Mouse (Mus musculus) heart, postnatal 36 days (tissue): Measurements from ENCODE around the gene Nr5a2. TPM values are rescaled to one million over a fixed set of nuclear protein-coding genes. Genes with fewer than 3 reads are reported as not detected.
A peak's percentile ranks its signal among the peaks of the same experiment; 100 is the strongest.

ENCODE experiments used
- DNase-seq, 2 experiments: peaks; one replicate each; pipeline ENCODE4 v3.0.0; 2021 to 2022
- intact Hi-C: fragments of 180-260 bp; cut with DNase I; formaldehyde crosslinking; loops from one replicate; pipeline ENCODE4 v1.15.1; 2025
- total RNA-seq, 2 experiments: library from RNA; stranded (reverse); gene quantifications; 2 replicates each; pipeline ENCODE4 v1.2.3; 2021

Nr5a2 gene
- total RNA-seq, 2 experiments from 2014 or later = 0.58 to 0.92 TPM

DNA sequence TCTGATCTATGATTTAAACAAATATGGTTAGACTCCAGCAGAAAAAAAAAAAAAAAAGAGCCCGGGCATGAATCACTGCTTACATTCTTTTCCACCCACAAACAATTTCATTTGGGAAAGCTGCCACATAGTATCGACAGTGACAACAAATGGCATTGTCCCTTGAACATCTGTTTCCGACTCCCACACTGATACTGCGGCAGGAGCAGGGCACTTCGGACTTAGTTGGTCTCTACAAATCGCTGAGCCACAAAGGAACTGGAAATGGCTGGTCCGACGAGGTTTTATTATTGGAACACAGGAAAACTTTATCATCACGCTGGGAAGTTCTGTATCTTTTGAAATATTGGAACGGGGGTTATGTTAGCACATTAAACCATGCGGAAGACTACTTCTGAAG, 44.8 kb downstream of the Nr5a2 start:
- peak; percentile 11 to 30 for DNase-seq
- intact Hi-C loops = no loop called here

DNA sequence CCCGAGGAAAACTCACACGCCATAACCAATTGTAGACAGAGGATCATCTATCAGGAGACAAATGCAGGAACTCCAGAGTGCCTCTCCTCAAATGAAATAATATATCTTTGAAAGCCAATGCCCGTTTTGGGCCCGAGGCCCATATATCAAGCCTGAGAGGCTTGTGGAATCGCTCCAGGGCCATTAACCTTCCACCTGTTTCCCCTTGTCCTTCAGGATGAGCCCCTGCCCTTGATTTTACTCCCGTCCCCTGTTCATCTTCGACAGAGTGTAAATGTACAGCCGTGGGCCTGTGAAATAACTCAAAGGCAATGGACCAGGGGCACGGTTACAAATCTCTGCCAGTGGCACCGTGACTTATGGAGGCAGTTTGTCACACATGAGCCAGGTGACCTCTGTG, 48.3 kb downstream of the Nr5a2 start:
- DNase-seq = no peak
- intact Hi-C loops = no loop called here

DNA sequence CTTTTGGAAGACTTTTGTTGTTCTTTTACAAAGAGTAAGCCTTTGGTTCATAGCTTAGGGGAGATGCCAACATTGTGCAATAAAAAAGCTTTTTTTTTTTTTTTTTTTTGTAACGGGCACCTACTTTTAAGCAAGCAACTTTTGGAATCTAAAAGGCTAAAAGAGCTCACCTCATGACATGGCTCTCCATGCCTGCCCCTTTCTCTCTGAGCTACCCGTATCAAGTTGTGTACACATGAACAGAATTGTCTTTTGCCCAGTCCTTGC, 48.7 kb downstream of the Nr5a2 start:
- intact Hi-C loops = no loop called here
- DNase-seq = no peak

DNA sequence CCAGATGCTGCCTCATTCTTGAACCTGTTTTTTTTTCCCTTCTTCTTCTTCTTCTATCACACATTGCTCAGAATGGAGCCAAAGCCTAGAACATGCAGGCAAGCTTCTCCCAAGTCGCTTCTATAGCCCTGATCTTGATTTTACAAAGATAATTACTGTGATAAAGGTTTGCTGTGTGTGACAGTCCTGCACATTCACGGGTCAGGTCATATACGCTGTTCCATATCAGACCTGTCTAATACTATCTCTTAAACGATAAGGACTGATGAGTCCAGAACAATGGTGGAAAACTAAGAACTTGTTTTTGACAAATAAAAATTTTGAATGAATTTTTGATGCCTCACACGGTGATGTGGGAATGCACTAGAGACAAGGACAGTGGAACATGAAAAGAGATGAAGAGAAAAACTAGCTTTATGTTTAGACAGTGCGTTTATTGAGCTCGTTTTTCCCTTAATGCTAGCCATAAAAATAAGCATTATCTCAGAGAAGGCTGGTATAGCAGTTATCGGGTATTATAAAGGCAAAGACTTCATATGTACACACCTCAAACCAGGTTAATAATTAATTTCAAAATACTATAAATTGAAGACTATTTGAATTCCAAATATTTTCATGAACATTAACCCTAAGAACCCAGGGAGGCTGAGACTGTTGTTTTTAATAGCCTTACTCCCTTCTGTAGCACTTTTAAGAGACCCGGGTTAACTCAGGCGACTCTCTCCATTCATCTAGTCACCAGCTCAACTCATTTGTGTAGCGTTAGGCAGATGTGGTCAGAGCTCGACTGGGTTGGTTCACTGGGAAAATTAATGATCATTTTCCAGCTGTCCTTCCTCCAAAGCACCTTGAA, 49.3 kb downstream of the Nr5a2 start:
- intact Hi-C loops = no loop called here
- DNase-seq = no peak

DNA sequence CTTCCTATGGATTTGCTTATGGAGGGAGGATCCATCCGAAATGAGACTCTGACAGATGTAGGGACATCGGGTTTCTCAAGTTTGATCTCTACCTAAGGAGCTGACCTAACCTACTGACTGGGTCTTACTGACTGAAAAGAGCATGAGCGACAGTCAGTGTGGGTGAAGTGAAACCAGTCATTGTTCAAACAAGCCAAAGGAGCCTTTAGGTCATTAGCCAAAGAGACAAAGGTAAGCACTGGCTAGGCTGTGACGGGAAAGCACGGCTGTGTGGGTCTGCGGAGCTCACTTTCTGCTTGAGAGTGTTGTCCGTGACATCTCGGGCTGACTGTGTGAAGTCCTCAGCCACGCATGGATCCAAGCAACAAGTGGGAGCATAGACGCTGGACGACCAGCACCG, 50.1 kb downstream of the Nr5a2 start:
- intact Hi-C loops = no loop called here
- no peak for DNase-seq

DNA sequence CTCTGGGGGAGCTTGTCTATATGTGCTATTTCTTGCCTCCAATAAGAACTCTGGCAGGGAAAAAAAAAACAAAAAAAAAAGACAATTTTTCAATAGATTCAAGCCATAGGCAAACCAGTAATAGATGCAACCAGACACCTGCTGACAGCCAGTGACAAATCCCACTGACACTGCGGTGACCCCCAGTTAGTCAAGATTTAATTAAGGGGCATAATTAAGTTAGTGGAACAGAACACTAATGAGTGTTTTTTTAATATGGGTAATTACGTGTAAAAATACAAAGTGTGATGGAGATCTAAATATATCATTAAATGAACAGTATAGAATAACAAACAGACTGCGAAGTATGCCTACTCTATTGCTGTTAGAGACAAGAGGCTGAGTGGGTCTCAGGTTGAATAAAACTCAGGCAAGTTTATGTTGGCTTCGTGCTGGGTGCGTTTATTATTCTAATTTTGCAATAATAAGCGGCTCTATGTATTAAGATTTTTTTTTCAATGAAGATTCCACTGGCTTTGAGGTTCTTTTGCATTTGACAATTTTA, 50.7 kb downstream of the Nr5a2 start:
- DNase-seq = no peak
- intact Hi-C loops = no loop called here

DNA sequence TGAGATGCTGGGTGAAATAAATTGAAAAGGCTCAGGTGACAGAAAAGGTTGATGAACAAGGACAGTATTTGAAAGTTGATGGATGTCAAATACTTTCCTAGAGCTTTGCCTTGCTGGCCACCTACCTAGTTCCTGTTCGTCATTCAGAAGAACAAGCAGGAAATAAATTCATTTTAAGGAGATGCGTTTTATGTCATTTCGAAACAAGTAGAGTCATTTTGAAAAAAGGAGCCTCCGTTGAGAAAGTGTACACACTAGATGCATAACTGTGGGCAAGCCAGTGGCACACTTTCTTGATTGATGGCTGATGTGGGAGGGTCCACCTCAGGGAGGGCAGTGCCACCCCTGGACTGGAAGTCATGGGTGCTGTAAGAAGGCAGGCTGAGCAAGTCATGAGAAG, 62.1 kb downstream of the Nr5a2 start:
- intact Hi-C loops = no loop called here
- peak in 1 of 2 experiments; percentile 7 for DNase-seq

DNA sequence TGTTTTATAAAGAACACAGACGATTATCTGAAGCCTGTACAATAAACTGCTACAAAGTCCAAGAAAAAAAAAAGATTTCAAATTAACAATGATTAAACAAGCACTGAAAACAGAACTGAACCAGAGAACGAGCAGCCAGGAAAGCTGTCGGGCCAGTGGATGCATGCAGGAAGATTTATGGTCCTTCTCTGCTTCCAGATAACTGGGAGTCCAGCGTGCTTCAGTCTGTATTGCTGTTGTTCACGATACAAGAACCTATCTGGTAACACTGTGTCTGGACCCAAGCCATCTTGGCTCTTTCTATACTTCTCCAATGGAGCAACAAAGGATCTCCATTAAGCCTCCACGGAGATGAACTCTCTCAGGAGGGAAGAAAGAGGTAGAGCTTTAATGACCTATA, 63.9 kb downstream of the Nr5a2 start:
- intact Hi-C loops = no loop called here
- no peak for DNase-seq

DNA sequence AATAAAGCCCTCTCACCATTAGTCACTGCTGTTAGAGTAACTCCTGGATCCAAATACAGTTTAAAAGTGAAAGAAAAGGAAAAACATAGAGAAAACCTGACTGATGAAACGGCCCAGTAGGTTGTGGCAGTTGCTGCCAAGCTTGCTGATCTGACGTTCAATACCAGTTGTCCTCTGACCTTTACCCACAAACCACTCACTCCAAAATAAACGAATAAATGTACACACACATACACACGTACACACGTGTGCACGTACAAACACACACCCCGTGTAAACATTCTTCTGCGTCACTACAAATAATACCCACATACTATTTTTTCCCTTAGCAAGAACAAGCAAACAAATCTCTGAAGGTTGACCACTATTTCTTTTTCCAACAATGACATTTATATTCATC, 64.4 kb downstream of the Nr5a2 start:
- DNase-seq = no peak
- intact Hi-C loops = no loop called here

DNA sequence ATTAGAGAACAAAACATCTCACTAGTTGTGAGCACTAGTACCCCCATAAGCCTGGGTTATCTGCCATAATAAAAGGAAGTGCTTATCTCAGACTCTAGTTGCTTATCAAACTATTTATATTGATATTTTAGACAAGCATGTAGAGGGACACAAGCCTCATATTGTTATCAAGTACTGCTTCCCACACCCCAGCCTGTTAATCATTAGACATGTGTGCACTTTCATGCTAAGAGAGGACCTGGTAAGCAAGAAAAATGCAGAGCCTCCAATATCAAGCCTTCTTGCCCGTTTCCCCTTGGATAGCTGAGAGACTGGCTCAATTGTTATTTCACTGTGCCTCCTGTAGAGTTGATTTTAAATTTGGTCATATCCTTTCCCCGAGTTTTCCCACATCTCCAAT, 65.5 kb downstream of the Nr5a2 start:
- intact Hi-C loops = no loop called here
- no peak for DNase-seq

DNA sequence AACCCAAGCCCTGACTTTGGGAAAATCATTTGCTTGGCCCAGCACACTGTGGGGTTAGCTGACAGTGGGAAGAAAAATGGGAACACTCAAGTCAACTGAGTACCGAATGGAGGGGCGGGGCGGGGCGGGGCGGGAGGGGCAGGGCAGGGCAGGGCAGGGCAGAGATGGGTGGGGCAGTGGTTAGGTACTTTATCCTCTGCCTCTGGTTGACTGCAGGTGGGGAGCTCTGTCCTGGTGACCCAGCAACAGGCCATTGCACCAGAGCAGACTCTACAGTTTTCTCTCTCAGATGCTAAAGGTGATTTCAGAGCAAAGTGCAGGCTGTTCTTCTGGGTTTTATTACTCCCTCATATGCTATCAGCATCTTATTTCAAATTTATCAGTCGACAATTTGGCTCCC, 67.1 kb downstream of the Nr5a2 start:
- DNase-seq = no peak
- intact Hi-C loops = no loop called here

DNA sequence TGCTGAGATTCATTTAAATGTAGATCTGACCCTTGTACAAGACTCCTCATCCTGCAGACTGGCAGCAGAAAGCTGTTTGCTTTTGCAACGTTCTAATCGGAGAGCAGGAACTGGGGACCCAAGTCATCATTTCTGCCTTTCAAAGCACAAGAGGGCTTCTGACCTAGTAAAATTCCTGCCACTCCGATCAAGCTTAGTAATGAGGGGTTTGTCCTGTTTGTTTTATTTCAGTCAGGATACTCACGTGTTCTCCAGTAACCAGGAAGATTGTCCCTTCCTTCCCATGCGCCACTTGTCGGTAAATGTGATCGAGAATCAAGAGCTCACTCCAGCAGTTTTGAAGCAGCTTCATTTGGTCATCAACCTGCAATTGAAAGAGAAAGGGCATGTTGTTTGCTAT, 69.8 kb downstream of the Nr5a2 start:
- intact Hi-C loops = no loop called here

DNA sequence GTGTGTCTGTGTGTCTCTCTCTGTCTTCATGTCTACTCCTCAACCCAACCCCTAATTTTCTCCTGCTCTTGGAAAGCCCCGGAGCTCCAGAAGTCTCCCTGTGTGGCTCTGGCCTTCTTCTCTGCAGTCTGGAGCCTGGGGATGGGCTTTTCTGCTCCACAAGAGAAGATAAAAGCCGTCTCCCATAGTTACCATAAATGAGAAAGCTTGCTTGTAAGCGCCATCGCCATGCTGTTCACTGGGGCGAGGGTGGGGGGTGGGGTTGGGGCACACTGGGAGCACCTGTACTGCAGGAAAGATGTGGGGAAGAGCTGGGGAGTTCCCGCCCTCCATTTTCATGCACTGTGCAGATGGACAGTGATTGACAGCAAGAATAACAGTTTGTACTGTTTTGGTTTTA, 71.5 kb downstream of the Nr5a2 start:
- intact Hi-C loops = no loop called here

More for the DNA sequence above, 69.8 kb downstream of the Nr5a2 start:
- no peak for DNase-seq

DNA sequence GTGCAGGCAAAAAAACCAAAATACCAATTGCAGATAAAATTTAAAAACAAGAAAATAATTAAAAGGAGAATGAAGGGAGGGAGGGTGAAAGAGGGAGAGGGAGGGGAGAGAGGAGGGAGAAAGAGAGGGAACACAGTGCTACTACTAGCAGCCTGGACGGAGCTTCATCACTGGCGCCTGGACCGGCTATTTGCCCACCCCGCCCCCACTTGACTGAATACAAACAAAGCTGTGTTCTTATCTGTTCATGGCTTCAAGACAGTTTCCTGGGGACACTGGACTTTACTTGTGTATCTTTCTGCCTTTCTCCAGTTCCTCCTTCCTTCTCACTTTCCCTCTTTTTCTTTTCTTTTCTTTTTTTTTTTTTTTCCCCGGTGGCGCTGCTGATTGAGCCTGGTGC, 73.6 kb downstream of the Nr5a2 start:
- intact Hi-C loops = no loop called here

More for the DNA sequence above, 71.5 kb downstream of the Nr5a2 start:
- no peak for DNase-seq

DNA sequence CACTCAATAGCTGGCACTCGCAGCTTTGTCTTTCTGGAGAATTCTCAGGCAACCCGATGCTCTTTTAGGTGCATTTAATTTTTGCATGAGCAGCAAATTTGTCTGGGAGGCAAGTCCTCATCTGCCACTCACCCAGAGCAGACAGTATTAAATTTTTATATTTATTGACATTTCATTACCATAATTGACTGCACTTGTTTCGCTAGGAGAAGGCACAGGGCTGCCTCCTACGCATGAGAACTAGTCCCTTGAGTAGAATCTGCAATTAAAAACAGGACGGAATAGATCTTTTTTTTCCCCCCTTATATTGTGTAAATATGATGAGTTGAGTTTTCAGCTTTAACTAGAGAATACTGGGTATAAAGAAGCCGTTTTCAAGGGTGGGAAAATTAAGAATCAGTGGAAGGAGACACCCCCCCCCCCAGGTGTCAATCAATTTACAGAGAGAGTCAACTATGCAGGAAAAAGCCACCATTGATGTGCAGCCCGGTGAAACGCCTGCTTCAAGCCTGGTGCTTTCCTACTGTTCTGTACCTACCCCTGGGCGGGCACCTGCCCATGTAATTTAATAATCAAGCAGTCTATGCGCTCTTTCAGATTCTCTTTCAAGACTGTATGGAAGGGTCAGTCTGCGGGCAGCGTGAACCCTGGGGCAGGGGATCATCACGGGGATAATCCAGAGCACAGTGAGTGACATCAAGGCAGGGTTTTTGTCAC, 76.6 kb downstream of the Nr5a2 start:
- intact Hi-C loops = no loop called here
- no peak for DNase-seq

More for the DNA sequence above, 73.6 kb downstream of the Nr5a2 start:
- DNase-seq = no peak

DNA sequence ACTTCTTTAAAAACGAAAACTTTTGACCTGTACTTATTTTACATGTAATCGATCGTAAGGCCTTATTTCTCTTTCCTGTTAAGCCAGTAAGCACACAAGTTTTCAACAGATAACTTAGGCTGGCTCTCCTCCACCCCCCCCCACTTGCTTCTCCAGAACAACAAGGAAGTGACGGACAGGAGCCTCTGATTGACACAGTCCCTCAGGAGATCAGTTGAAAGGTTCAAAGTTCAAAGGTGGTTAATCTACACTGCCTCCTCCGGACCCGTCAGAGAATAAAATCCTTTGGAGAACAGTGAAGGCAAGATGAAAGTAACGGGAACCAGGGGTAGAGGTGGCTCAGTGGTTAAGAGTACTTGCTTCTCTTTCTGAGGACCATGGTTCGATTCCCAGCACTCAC, 80.0 kb downstream of the Nr5a2 start:
- intact Hi-C loops = no loop called here
- DNase-seq = no peak

DNA sequence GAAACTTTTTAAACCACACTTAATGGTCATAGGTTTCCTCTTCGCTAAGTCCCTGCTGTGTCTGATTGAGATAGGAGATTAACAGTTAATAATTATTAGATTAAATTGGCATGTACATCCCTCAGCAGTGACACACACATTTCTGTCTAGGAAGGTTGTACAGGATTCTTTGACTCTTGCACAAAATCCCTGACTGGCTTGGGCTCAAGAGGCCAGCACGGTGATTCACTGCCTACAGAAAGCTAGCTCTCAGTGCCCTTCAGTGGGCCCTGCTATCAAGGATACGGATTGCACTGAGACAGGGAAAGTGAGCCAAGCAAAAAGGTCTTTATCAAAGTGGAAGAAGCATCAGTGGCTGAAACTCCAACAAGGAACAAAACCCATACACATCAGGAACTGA, 85.2 kb downstream of the Nr5a2 start:
- DNase-seq = no peak

DNA sequence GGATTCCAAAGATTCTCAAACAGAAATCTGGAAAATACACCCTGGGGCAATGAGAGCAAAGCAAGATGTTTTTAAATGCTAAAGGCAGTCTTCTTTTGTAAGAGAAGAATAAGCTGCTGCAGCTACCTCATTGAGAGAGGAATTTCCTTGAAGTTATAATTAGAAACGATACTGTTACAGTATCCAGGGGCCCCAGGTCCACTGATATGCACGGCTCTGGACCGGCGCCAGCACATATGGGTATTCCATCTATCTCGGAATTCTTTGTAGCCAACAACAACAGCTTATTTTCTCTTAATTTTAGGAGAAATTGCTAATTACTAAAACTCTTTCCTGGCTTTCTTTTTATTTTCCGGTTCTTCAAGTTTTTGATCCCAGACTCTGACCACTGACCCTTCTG, 91.3 kb downstream of the Nr5a2 start:
- intact Hi-C loops = loop anchor here (5.0 kb wide), 1 partner anchor 37 kb away; no protein-coding TSS in a partner anchor
- DNase-seq = peak; percentile 4 to 50

More for the DNA sequence above, 85.2 kb downstream of the Nr5a2 start:
- intact Hi-C loops = no loop called here

DNA sequence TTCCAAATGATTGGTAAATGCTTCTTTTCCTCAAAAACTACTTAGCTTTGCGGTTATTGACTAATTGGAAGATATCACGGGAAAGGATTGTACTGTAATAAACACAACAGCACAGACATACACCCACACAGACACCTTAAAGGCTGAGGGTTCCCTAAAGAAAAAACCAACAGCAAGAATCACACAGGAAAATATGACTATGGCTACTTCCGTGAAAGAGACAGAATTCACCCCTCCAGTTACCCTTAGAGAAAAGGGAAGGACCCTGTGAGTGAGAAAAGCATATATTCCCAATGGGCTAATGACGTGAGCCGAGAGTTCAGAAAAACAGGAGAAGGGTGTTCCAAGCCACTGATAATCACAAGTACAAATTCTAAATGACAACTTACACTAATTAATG, 92.0 kb downstream of the Nr5a2 start:
- no peak for DNase-seq
- intact Hi-C loops = loop anchor here (5.0 kb wide), 1 partner anchor 36 kb away; no protein-coding TSS in a partner anchor

DNA sequence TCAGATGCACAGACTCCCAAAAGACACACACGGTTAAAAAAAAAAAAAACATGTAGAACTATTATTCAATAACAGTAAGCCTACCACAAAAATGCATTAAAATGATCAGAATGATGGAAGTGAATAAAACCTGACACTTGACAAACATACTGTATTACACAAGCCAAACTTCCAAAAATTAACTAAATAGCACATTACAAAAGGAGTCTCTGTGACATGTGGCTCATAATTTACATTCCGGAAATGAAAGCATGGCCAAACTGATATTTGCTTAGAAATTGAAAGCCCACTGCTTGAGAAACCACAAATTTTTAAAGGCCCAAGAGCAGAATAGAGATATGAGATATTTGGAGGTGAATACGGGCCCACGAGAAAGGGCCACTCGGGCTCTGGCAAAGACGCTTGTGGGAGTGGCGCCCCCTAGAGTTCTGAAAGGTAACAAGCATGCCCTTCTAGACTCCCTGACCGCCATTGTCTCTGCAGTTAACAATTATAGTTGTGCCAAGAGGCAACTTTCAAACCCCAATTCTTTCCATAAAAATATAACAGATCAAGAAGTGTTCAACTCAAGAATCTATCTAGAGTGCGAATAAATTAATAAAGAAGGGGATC, 93.7 kb downstream of the Nr5a2 start:
- intact Hi-C loops = loop anchor here (5.0 kb wide), 1 partner anchor 34 kb away; no protein-coding TSS in a partner anchor
- DNase-seq = no peak

DNA sequence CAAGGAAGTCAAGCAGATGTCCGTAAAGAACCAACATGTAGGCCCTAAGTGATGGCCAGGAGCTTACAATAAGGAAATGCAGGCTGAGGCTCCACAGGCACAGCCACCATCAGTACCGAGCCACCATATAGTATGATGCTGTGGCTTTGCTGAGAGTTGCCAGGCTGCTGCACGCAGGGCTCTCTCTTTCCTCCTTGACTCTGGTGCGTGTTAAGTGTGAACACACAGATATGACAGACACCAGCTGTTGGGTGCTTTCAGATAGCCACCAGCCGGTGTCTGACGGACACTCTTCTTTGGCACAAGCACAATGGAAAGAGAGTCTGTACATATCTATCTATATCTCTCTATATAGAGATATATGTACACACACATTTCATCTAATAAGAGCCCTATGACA, 97.0 kb downstream of the Nr5a2 start:
- intact Hi-C loops = no loop called here
- no peak for DNase-seq
